Mouse (Mus musculus) gonadal fat pad, adult 2 months (tissue): ENCODE results near the gene Krtcap2. TPM values are rescaled to one million over a fixed set of nuclear protein-coding genes. Genes with fewer than 3 reads are reported as not detected.

Source experiments
- DNase-seq: peaks from one replicate; pipeline ENCODE4 v3.0.0-alpha.2; 2012; ENCODE audit warnings: low read depth
- polyA plus RNA-seq: library from polyadenylated mRNA; depleted of rRNA; stranded (reverse); fragments of >200 nt; gene quantifications from 2 replicates; pipeline ENCODE4 v1.2.3, GENCODE M21; 2012

Krtcap2 gene
- polyA plus RNA-seq, 1 experiment = 120 TPM

- DNase-seq = no peak
Measured at GRCm38 (mm10) chr3:89246261-89247100, 715 bp downstream of the Krtcap2 start, which contains the start of gene Trim46. Trim46 (minus strand) TSS chr3:89246309.

GRCm38 (mm10) chr3:89247466-89247865 lies 1.7 kb downstream of the Krtcap2 start:
- DNase-seq = no peak

GRCm38 (mm10) chr3:89250435-89251040 lies 4.8 kb downstream of the Krtcap2 start:
- no peak for DNase-seq

GRCm38 (mm10) chr3:89251365-89251895 lies 5.7 kb downstream of the Krtcap2 start:
- DNase-seq = no peak

- no peak for DNase-seq
Measured at GRCm38 (mm10) chr3:89254994-89255393, 9.2 kb downstream of the Krtcap2 start.

- no peak for DNase-seq
Measured at GRCm38 (mm10) chr3:89256177-89256576, 10.4 kb downstream of the Krtcap2 start.

GRCm38 (mm10) chr3:89259076-89259475 lies 13.3 kb downstream of the Krtcap2 start, which contains the start of gene Dpm3:
Dpm3 (plus strand) TSS chr3:89259358.
- no peak for DNase-seq

GRCm38 (mm10) chr3:89260211-89260610 lies 14.4 kb downstream of the Krtcap2 start:
- no peak for DNase-seq

- DNase-seq = no peak
Measured at GRCm38 (mm10) chr3:89262417-89262816, 16.7 kb downstream of the Krtcap2 start.

GRCm38 (mm10) chr3:89266439-89266893 lies 20.7 kb downstream of the Krtcap2 start:
- DNase-seq = peak; percentile 27

GRCm38 (mm10) chr3:89268916-89269315 lies 23.1 kb downstream of the Krtcap2 start:
- no peak for DNase-seq

GRCm38 (mm10) chr3:89270051-89270755 lies 24.4 kb downstream of the Krtcap2 start, which contains the start of gene Slc50a1:
Slc50a1 (minus strand) TSS chr3:89270570.
- no peak for DNase-seq

GRCm38 (mm10) chr3:89270891-89271290 lies 25.1 kb downstream of the Krtcap2 start:
- DNase-seq = peak; percentile 86

- no peak for DNase-seq
Measured at GRCm38 (mm10) chr3:89271760-89272159, 26.0 kb downstream of the Krtcap2 start.

- no peak for DNase-seq
Measured at GRCm38 (mm10) chr3:89276061-89276460, 30.3 kb downstream of the Krtcap2 start.

- DNase-seq = peak; percentile 63
Measured at GRCm38 (mm10) chr3:89277281-89278021, 31.7 kb downstream of the Krtcap2 start.

- DNase-seq = no peak
Measured at GRCm38 (mm10) chr3:89278107-89278506, 32.3 kb downstream of the Krtcap2 start.

- DNase-seq = no peak
Measured at GRCm38 (mm10) chr3:89278643-89279042, 32.9 kb downstream of the Krtcap2 start.

- peak; percentile 40 for DNase-seq
Measured at GRCm38 (mm10) chr3:89279153-89279890, 33.6 kb downstream of the Krtcap2 start.

- peak; percentile 23 for DNase-seq
Measured at GRCm38 (mm10) chr3:89280050-89280605, 34.4 kb downstream of the Krtcap2 start.
